Mouse (Mus musculus) heart, postnatal 0 days (tissue): ENCODE data around the gene Tymp.

Experiments
- CTCF ChIP-seq: IDR thresholded peaks from 2 replicates; pipeline ENCODE4 v1.5.1; 2016; ENCODE audit warnings: antibody characterized with exemption, control low read depth, low read depth
- EP300 ChIP-seq: IDR thresholded peaks from 2 replicates; pipeline ENCODE4 v1.6.1; 2016; ENCODE audit warnings: antibody characterized with exemption, low read depth

DNA sequence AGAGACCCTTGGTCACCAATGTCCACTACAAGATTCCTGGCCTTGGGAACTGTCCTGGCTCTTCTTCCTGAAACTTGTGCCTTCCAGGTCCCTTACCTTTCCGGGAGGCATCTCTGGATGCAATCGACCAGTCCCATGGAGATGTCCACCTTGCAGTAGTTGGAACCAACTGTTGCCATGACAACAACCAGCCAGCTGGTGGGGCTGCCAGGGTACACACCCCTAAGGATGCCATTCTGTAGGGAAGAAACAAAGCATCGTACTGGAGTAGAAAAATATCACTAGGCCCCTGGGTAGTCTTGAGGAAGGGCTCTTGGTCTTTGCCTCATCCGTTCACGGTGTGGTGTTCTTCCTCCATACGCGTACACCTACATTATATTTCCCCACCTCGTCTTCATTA is 47.8 kb upstream of the Tymp start:
- TF ChIP-seq CTCF, result no peak
- TF ChIP-seq EP300, result no peak
